Mouse (Mus musculus) midbrain, embryonic 14.5 days (tissue): Measurements from ENCODE around the gene Speer4f2. TPM values are rescaled to one million over a fixed set of nuclear protein-coding genes. Genes with fewer than 3 reads are reported as not detected.

Experiments
- ATAC-seq: fragments of 200-750 bp; cut with Nextera tagmentation; 2 replicates; pipeline ENCODE4 v1.8.0; 2017; ENCODE audit warnings: moderate number of reproducible peaks, moderate library complexity; ENCODE audit not compliant: low FRiP score, low TSS enrichment
- DNase-seq: peaks from one replicate; pipeline ENCODE4 v3.0.0-alpha.2; 2015
- H3K27ac ChIP-seq: fragments of 300-500 bp; sonication (generic); replicated peaks from 2 replicates; pipeline ENCODE4 v1.5.1; 2014; ENCODE audit warnings: mild to moderate bottlenecking, low read depth, low read length, moderate library complexity
- H3K27me3 ChIP-seq: fragments of 300-500 bp; sonication (generic); 2 replicates; pipeline ENCODE4 v1.6.1; 2014; ENCODE audit warnings: low read length, control low read depth, mixed read lengths; ENCODE audit not compliant: control insufficient read depth, insufficient read depth
- H3K36me3 ChIP-seq: fragments of 300-500 bp; sonication (generic); 2 replicates; pipeline ENCODE4 v1.6.1; 2014; ENCODE audit warnings: low read length, control low read depth; ENCODE audit not compliant: control insufficient read depth, insufficient read depth
- H3K4me1 ChIP-seq: fragments of 300-500 bp; sonication (generic); 2 replicates; pipeline ENCODE4 v1.6.1; 2014; ENCODE audit warnings: mild to moderate bottlenecking, antibody characterized with exemption, low read length, control low read depth; ENCODE audit not compliant: control insufficient read depth, insufficient read depth
- H3K4me2 ChIP-seq: fragments of 300-500 bp; sonication (generic); 2 replicates; pipeline ENCODE4 v1.6.1; 2014; ENCODE audit warnings: mild to moderate bottlenecking, low read length, moderate library complexity
- H3K4me3 ChIP-seq: fragments of 300-500 bp; sonication (generic); replicated peaks from 2 replicates; pipeline ENCODE4 v1.5.1; 2014; ENCODE audit warnings: low read depth, low read length
- H3K9ac ChIP-seq: fragments of 300-500 bp; sonication (generic); replicated peaks from 2 replicates; pipeline ENCODE4 v1.6.1; 2014; ENCODE audit warnings: mild to moderate bottlenecking, low read length, moderate library complexity
- H3K9me3 ChIP-seq: fragments of 300-500 bp; sonication (generic); 2 replicates; pipeline ENCODE4 v1.6.1; 2016; ENCODE audit warnings: low read length, control low read depth, mixed read lengths; ENCODE audit not compliant: control insufficient read depth
- WGBS: fragments of 180-500 bp; shearing (Covaris S2); extraction: QIAGEN DNeasy Blood & Tissue Kit; methylation state at CpG from one replicate; pipeline ENCODE4 v1.1.7; 2014; 5-methylcytosine and 5-hydroxymethylcytosine counted together
- polyA plus RNA-seq: library from polyadenylated mRNA; unstranded; fragments of >200 nt; fragmentation: Nextera tagmentation; extraction: Ambion mirVana; gene quantifications from 2 replicates; pipeline ENCODE4 v1.2.1, GENCODE M21; 2014

The Speer4f2 gene
- polyA plus RNA-seq, 1 experiment from 2014 or later = not detected

GRCm38 (mm10) chr5:17426930-17427329, 54.0 kb downstream of the Speer4f2 start:
- Histone ChIP-seq H3K27ac (no peak overlapping the region), H3K27me3 (no peaks in the 10 kb centered on the region), H3K36me3 (no peaks in the 10 kb centered on the region), H3K9me3 (no peaks in the 10 kb centered on the region), H3K4me1 (no peaks in the 10 kb centered on the region), H3K4me2 (no peak overlapping the region), H3K9ac (no peak overlapping the region), H3K4me3 (no peak overlapping the region)
- DNase-seq (no peak), ATAC-seq (no peak)
- 67% methylated on average over 1 of the region's 1 CpGs for WGBS

Other genes with a start within 250 kb of the Speer4f2 start
- not detected in 2 replicates for gene Speer4f1, start 102.9 kb downstream of the Speer4f2 start, polyA plus RNA-seq
- gene Sema3c, start 201.1 kb downstream of the Speer4f2 start, polyA plus RNA-seq = 10.3 and 12.2 TPM in 2 replicates